Mouse (Mus musculus): ENCODE measurements around the gene Ifrd2.
A peak's percentile ranks its signal among the peaks of the same experiment; 100 is the strongest.

The Ifrd2 gene

DNA sequence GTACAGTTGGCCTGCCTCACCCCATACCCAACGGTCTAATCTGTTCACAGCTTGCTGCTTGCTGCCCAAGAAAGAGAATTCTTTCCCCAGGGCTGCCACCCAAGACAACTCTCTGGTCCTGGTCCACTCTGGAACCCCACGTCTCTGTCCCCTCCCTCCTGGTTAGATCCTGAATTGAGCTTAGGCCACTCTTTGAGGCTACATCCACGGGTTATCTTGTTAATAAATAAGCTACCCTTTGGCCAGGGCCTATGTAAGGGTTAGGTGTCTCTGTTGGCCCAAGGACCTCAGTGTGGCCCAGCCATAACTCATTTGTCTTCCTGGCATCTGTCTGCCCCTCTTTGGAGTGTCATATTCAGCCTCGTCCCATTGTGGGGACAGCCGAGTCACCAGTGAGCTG lies 10.9 kb downstream of the Ifrd2 start:
- DNase-seq (ENCODE audit: extremely low read depth, low read depth, low spot score) = no peak

DNA sequence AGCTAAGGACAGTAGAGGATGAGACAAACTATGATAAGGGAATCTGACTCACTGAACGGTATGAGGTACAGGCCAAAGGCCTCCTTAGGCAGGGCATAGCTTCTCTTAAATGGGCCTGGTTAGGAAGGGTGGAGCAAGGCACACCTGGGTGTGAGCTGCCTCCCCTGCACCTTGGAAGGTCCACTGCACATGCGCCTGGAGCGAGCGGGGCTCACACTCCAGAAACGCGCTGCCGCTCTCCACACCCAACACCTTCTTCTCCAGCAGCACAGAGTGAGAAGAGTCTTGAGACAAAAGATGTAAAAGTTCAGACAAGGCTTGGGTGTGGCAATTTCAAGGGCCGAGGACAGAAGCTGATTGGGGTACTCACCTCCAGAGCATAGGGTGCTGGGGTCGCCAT lies 12.0 kb downstream of the Ifrd2 start:
- DNase-seq (ENCODE audit: extremely low read depth, low read depth, low spot score) = no peak

DNA sequence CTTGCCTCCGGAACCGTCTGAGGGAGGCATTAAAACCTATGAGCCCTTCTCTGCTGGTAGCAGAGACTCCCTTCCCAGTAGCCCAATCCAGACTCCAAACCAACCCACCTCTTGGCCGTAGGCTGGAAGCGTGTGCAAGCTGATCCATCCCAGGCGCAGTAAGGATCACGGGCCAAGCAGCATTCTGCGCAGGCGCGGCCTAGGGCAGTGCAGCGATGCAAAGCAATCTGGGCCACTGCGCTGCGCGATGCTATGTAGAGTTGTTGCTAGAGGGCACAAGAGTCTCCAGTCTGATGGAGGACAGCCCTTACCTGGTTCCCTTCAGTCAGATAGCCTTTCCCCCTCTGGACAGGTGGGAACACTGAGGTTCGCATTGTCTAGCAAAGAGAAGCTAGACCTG lies 12.4 kb downstream of the Ifrd2 start:
- no peak for DNase-seq (ENCODE audit: extremely low read depth, low read depth, low spot score)

DNA sequence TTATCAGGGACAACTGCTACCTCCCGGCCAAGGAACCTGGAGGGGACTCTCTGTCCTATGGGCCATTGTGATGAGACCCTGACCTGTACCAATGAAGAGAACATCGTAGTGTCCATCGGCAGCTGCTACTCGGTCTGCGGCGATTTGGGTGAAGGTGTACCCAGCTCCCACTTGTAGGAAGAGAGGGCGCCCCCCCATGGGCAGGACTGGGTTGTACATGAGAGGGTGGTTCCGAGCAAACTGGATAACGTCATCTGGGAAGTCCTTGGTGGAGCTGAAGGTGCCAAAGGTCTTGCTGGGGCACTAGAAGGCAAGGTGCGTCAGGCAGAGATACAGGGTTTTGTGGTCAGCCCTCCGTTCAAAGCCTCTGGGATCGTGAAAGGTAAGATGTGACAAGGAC lies 13.3 kb downstream of the Ifrd2 start:
- DNase-seq (ENCODE audit: extremely low read depth, low read depth, low spot score) = no peak

DNA sequence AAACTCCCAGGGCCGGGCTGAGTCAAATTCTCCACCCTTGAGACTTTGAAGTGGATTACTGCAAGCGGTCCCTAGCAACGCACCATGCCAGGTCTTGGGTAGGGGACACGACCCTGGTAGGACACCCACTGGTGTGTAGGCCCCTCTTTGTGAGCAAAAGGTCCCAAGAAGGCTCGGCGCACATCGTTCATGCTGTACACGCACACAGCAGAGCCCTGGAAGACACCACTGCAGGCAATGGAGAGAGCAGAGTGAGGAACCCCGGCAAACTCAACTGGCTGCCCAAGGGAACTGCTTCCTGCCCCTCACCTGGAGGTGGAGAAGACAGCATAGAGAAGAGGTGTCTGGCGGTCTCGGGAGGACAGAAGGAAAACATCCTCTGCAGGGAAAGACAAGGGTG lies 13.8 kb downstream of the Ifrd2 start:
- DNase-seq (ENCODE audit: extremely low read depth, low read depth, low spot score) = no peak

DNA sequence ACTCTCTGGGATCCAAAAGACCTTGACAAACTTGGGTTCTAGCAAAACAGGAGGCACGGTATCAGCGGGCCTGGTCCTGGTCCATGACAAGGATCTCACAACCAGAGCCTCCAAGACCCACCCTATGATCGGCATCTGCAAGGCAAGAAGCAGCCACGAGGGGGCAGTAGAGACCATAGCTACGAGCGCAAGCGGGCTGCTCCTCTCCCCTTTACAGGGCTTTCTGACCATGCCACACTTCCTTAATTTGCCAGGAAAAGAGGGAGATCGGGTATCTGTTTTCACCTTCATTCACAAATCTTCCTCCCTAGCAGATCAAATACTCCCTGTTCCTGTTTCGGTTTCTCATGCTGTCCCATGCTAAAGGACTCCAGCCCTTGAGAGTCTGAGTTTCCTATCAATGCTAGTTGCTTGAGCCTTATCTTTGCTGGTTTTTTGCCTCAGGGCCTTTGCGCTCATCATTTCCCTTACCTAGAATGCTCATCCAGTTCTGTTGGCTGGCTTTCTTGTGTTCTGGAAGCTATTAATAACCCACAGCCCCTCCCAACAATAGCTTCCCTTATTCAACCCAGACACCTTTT lies 14.7 kb downstream of the Ifrd2 start:
- DNase-seq (ENCODE audit: extremely low read depth, low read depth, low spot score) = no peak

DNA sequence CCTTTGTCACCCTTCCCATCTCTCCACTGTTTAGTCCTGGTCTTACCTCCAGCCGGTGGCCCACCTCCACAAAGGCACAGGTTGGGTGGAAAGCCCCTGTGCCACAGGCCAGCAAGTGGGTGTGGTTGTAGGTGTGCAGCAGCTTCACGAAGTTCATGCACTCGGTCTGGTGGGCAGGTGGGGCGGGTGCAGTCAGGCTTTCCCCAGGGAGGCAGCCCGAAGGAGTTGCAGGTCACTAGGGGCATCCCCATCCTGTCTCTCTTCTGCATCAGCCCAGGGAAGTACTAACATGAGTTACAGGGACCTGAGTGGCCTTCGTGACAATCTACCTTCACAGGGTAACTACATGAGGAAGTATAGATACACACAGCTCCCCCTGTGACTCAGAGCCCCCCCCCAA lies 15.8 kb downstream of the Ifrd2 start:
- DNase-seq (ENCODE audit: extremely low read depth, low read depth, low spot score) = no peak

DNA sequence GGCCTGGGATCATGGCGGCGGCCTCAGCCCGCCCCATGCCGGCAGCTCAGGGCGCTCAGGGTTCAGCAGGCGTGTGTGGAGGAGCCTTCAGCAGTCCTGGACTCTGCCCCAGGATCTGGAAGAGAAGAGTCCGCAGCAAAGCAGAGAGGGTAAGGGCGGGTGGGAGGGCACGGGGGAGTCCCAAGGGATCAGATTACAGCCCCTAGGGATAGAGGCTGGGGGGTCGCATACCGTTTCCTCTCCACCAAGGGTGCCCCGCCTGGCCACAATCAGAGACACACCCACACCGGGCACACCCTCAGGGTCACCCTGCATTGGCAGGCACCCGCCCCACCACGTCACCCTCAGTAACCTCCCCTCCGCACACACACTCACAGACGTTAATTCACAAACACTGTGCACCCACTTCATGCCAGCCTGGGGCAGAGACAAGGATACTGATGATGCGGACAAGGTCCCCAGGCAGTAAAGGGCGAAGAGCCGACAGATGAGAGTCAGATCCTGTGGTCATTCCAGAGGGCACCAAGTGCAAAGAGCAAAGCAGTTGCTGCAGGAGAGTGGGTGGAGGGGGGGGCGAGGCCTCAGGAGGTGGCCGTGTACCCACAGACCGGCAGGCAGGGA lies 17.7 kb downstream of the Ifrd2 start:
- DNase-seq (ENCODE audit: extremely low read depth, low read depth, low spot score) = no peak

DNA sequence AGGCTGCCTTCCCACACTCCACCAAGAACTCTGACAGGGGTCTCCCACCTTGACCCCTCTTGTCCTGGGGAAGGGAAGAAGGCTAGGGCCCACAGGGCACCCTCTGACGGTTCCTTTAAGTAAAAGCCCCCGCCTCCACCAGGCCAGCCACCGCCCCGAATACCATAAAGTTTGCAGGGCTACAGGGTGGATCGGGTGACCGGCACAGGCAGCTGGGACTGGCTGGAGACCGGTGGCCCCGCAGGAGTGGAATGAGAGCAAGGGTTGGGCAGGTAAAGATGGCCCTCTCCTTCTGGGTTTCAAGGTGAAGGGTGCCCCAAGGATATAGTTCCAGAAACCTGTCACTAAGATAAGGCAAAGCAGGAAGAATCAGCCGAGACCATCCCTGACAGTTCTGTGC lies 19.1 kb downstream of the Ifrd2 start:
- no peak for DNase-seq (ENCODE audit: extremely low read depth, low read depth, low spot score)

DNA sequence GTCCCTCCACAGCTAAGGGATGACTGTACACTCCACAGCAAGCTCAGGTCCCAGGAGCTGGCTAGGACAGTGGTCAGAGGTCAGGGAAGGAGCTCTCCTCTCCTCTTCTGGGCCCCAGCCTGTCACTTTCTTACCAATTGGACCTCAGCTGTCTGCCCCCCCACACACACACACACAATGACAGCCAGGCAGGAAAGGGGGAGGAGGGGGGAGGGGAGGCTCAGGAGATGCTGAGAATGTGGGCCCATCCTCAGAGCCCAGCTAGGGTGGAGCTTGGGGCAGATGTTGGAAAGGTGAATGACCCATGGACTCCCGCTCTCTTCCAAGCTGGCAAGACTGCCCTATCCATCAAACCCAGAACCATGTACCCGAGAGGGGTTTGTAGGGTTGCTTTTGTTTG lies 19.6 kb downstream of the Ifrd2 start:
- DNase-seq (ENCODE audit: extremely low read depth, low read depth, low spot score) = no peak

DNA sequence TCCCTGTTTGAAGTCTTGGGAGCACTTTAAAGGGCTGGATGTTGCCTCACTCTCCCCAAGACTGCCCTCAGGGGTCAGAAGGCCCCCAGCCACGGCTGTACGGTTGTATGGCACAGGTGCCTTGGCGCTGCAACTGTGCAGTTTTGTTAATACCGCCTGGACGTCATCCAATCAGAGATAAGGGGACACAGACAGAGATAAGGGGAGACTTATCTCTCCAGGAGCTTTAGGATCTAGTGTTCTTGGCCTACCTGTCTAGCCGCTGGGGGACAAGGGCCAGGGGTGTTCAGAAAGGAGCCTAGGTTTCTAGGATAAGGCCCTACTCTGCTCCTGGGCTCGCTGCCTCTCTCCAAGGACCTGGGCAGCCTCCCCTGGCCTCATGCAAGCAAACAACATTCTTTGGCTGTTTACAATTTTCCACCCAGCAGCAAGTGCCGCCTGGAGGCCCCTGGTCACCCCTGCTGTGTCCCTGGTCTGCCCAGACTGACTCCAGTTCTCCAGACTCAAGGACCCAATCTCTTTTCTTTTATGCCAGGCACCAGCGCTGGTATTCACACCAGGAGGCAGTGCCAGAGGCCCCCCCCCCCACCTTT lies 20.3 kb downstream of the Ifrd2 start:
- no peak for DNase-seq (ENCODE audit: extremely low read depth, low read depth, low spot score)

DNA sequence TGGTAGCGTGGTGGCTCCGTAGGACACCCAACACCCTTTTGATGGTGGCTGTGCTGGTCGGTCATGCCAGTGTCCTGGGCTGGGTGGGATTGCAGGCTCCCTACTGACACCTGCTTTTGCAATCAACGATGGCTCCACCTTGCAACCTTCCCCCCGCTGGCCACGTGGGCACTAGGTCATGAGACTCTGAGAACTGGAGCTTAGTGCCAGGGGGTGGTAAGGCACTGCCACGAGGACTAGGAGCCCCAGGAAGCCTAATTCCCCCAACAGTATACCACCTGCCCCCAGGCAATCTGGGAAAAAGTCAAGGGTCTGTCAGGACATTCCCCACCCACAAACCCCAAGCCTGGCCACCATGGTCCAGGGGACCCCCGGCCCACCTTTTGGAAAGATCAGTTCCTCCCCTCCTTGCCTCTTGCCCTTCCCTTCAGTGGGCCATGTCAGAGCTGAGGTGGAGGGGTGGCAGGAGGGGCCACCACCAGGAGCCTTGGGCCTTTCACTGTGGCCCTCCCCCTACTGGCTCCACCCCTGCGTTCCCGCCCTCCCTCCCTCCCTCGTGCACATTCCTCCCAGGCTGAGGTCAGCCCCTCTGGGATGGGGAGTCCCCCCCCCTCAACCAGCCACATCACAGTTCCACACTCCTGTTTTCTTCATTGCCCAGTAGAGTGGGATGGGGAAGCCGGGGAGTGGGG lies 21.4 kb downstream of the Ifrd2 start, which contains the start of gene Sema3b:
Sema3b (minus strand) TSS at position 489 of the 692 bp plus-strand sequence.
- no peak for DNase-seq (ENCODE audit: extremely low read depth, low read depth, low spot score)

DNA sequence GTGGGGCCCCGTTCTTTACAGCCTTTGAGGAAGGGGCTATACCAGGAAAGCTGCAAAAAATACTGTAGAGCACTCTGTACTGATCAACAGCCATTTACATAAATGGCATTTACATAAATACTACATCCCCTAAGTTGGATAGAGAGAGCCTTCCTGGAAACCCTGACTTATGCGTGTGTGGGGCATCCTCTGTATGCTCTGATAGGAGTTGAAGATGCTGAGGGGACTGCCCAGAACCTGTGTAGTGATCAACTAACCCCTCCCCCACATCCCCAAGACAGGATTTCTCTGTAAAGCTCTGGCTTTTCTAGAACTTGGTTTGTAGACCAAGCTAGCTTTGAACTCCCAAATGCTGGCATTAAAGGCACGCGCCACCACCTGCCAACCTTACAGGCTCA lies 22.0 kb downstream of the Ifrd2 start:
- no peak for DNase-seq (ENCODE audit: extremely low read depth, low read depth, low spot score)

DNA sequence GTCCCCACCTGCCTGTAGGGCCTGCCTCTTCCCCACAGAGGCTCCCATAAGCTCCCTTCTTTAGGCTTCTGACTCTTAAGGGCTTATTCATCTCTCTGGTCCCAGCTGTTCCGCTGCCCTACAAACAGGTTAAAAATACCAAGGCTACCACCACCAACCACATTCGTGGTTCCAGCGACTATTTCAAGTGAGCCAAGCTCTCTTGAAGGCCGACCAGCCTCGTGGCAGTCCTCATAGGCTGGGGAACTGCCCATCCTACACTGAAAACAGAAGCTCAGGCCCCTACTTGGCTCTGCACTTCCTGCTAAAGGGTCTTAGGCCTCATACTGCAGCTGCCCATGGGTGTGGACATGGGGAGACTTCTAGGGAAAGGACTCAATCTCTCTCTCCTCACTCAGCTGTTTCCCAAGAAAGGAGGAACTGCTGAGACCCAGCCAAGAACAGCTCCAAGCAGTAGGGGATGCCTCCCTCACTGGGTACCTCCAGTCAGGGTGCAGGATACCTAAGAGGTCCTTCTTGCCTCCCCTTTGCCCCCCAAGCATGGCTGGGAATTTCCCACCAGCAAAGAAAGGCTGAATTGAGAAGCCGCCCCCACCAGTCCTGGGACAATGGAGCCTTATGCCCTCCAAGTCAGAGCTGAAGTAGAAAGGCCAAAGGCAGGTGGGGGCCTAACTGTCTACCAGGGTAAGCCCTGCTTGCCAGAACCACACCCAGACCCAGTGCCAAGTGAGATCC lies 24.2 kb downstream of the Ifrd2 start:
- DNase-seq (ENCODE audit: extremely low read depth, low read depth, low spot score) = no peak

DNA sequence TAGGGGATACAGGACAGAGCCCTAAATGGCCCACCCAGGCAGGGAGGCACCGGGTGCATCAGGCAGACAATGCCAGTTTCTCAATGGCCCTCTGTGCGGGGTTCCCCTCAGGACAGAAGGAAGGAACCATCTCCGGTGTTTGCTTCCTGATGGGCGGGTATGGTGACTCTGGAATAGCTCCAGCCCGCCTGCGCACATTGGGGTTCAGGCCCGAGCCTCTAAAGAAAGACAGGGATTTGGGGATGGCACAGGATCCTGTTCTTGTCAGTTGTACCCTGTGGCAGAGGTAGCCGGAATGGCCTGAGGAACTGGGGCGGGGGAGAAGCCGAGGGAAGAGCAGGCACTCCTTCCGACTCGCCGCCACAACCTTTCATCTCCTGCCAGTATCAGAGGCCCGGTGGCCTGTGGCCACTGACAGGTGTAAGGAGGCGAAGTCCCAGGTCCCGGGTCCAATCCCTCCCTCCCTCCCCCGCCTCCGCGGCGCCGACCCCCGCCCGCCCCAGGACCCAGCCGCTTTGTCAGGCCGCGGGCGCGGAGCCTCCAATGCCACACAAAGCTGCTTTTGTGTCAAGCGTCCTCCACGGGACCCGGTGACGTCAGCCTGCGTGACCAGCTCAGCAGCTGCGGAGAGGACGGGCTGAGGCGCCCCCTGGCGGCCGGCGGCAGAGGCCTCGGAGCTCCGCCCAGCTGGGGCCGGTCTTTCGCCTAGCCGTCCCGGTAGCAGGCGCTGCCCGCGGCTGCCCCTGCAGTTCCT lies 24.9 kb downstream of the Ifrd2 start:
- DNase-seq (ENCODE audit: extremely low read depth, low read depth, low spot score) = peak; percentile 49

DNA sequence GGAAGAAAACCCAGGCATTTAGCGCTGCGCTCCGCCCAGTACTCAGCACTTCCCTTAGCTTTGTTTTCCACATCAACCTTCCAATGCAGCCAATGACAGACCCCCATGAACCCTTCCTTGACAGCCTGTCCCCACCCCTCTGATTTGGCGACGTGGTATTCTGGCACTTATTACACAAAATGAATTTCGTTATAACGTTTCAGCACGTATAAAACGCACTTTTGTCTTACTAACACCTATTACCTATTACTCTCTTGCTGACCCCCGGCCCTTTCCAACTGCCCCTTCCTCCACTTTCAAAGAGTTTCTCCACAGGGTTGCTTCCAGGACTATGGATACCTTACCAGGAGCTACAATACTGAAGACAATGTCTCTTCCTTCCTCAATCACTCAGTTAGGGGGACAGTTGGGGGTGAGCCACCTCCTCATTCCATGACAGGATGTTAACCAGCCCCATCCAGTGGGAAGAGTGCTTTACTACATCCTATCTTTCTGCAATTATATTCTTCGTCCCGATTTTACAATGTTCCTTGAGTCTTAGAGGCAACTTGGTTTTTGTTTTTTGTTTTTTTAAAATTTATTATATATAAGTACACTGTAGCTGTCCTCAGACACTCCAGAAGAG lies 25.6 kb downstream of the Ifrd2 start:
- DNase-seq (ENCODE audit: extremely low read depth, low read depth, low spot score) = no peak

DNA sequence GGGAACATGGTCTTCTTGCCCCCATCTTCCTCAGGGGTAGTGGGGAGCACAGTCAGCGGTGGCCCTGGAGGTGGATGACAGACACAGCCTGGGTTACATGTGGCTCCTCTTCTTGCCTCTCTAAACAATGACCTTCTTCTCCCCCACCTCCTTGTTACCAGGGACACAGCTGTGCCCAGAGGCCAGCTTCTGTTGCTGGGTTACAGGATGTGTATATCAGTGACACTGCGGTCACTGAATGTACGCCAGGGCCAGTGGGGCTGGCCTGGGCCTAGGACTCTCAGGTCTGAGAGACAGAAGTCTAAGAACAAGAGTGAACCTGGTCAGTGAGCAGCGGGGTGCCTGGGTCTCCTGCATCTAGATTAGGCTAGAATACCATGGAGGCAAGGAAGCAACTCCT lies 27.6 kb downstream of the Ifrd2 start:
- DNase-seq (ENCODE audit: extremely low read depth, low read depth, low spot score) = no peak

DNA sequence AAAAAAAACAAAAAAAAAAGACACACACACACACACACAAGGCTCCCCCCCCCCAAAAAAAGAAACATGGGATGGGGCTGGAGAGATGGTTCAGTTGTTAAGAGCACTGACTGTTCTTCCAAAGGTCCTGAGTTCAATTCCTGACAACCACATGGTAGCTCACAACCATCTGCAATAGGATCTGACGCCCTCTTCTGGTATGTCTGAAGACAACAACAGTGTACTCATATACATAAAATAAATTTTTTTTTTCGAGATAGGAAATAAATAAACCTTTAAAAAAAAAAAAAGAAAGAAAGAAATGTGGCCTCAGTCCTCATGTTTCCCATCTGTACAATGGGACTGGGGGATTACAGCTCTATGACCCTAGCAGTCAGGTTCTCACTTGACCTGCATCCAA lies 30.0 kb downstream of the Ifrd2 start:
- DNase-seq (ENCODE audit: extremely low read depth, low read depth, low spot score) = no peak

DNA sequence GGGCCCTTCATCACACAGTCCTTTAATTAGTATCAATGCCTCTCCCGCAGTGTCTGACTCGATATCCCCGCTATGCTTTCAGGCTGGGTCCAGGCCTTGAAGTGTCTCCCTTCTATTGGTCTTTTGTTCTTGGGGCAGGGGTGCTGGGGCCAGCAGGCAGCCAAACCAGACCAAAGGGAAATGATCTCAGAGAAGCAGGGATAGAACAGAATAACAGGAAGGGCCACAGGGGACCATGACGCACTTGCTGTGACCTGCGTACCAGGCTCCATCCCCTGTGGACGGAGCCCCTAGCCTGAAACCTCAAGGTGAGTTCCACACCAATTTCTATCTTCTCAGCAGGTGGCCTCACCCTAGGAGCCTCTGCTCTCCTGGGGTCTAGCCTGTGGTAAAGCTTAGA lies 30.7 kb downstream of the Ifrd2 start:
- no peak for DNase-seq (ENCODE audit: extremely low read depth, low read depth, low spot score)

DNA sequence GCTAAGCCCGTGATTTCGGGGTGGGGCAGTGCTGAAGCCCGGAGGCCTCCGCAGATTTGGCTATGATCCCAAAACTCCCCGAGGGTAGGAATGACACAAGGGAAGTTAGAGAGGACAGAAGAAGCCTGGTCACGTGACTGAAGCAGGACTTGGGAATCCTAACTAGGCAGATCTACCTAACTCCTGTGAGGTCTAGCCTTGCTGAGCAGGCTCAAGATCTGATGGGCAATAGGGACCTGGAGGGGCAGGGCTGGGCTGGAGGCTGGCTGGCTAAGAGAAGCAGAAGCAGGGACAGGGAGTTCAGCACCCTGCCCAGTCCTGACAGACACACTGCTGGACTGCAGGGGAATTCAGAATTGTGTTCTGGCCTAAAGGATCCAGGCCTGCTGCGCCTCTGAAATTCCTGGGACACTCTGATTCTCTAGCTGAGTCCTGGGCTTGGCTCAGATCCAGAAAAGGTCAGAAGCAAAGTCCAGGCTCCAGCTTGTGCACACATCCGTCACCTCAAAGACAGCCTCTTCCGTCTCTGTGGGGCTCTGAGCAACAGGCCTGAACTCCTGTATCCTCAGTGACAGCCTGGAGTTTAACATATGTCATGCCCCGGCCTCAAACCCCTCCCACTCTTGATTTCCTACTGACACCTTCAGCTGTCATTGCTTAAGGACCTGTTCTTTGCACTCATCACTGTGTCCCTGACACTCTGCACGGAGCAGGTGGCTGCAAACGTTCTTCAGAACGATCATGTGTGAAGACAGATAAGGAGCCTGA lies 31.5 kb downstream of the Ifrd2 start:
- DNase-seq (ENCODE audit: extremely low read depth, low read depth, low spot score) = no peak
